Mouse (Mus musculus): Measurements from ENCODE around the gene Rxrg.

GRCm38 (mm10) chr1:167660521-167661101 is 62.4 kb downstream of the Rxrg start:
- TF ChIP-seq CTCF (IDR thresholded peaks at IDR 0.05; ENCODE audit: extremely low read depth, insufficient read depth, low read length): no peak
- TF ChIP-seq POLR2A (IDR thresholded peaks at IDR 0.05; ENCODE audit: extremely low read depth, insufficient read depth, low read length): no peak

Data from cortical plate, adult 2 months (tissue).